Comparison of ENCODE assay signal across 8 mouse cellular contexts in genomic region chr8:103825289-103825688, GRCm38 (mm10).
DNase-seq lines count a peak whose midpoint lies in the region; ATAC-seq lines count a peak whose summit lies in the region.
"Had no signal": no experiment of that assay in that cellular context is flagged by ENCODE, and none has a peak within 500 bp of the region (broad histone marks: within the 10 kb centered on the region; RNA-seq: fewer than 3 reads in every experiment).

No protein-coding gene starts in this region.

- H3K9ac ChIP-seq in midbrain, embryonic 14.5 days (replicated peaks; ENCODE audit: low read length), result no peak overlapping the region

- no peaks in the 10 kb centered on the region for H3K9me3 ChIP-seq in midbrain, embryonic 14.5 days (ENCODE audit: control insufficient read depth, low read length)
- H3K9me3 ChIP-seq in midbrain, embryonic 10.5 days (replicated peaks), result no peaks in the 10 kb centered on the region

- H3K36me3 ChIP-seq in midbrain, embryonic 14.5 days (ENCODE audit: control insufficient read depth, insufficient read depth, low read length), result no peaks in the 10 kb centered on the region
- H3K36me3 ChIP-seq in midbrain, embryonic 10.5 days, result no peaks in the 10 kb centered on the region

- H3K4me3 ChIP-seq in midbrain, embryonic 14.5 days (replicated peaks; ENCODE audit: low read depth, low read length), result no peak overlapping the region
- H3K4me3 ChIP-seq in midbrain, embryonic 10.5 days, result no peak overlapping the region

- H3K27ac ChIP-seq in midbrain, embryonic 14.5 days (replicated peaks; ENCODE audit: low read depth, low read length), result no peak overlapping the region
- H3K27ac ChIP-seq in midbrain, embryonic 10.5 days (replicated peaks), result no peak overlapping the region
- H3K27ac ChIP-seq: macrophage had no signal

- intact Hi-C loops in gastrocnemius, postnatal 36 days (cut with DNase I), result no loop called here

- H3K4me1 ChIP-seq in midbrain, embryonic 14.5 days (ENCODE audit: control insufficient read depth, insufficient read depth, low read length), result no peaks in the 10 kb centered on the region
- H3K4me1 ChIP-seq in midbrain, embryonic 10.5 days, result peaks cover 7% of the 10 kb centered on the region

- peak; percentile 29 for DNase-seq in midbrain, embryonic 14.5 days
- no peak for DNase-seq in midbrain, embryonic 10.5 days (ENCODE audit: low spot score)
- DNase-seq in gastrocnemius, postnatal 36 days, result peak; percentile 36 to 65
- DNase-seq in kidney, postnatal 14 days, result peak; percentile 86
- peak; percentile 30 for DNase-seq in urinary bladder, postnatal 25 days (ENCODE audit: low spot score)
- no peak for DNase-seq in c-Kit-positive CD71-positive TER-119-positive erythroid progenitor cells, embryonic 14.5 days (ENCODE audit: low spot score)
- DNase-seq in cerebellum, adult 9-10 months, result no peak

- WGBS in midbrain, embryonic 14.5 days, result 71% methylated on average over 3 of the region's 3 CpGs
- 78% methylated on average over 3 of the region's 3 CpGs for WGBS in midbrain, embryonic 10.5 days

- no peak for ATAC-seq in midbrain, embryonic 14.5 days (ENCODE audit: low FRiP score, low TSS enrichment)

- H3K4me2 ChIP-seq in midbrain, embryonic 14.5 days (ENCODE audit: low read length), result no peak overlapping the region

- H3K27me3 ChIP-seq in midbrain, embryonic 14.5 days (ENCODE audit: control insufficient read depth, insufficient read depth, low read length), result no peaks in the 10 kb centered on the region
- no peaks in the 10 kb centered on the region for H3K27me3 ChIP-seq in midbrain, embryonic 10.5 days (ENCODE audit: low read depth, poor library complexity, severe bottlenecking)

Comparison
In these comparisons a context has a peak if more than half of its experiments do, and no peak if none do; other contexts are left out.
1. DNase-seq: peak in midbrain, embryonic 14.5 days (single experiment), gastrocnemius, postnatal 36 days (2 of 2), kidney, postnatal 14 days (single experiment) and urinary bladder, postnatal 25 days (single experiment); none in midbrain, embryonic 10.5 days (single experiment), c-Kit-positive CD71-positive TER-119-positive erythroid progenitor cells, embryonic 14.5 days (single experiment) and cerebellum, adult 9-10 months (single experiment).